Mouse (Mus musculus) cerebellum, adult 11-12 months (tissue): ENCODE data around the gene Pde7b.
A peak's percentile ranks its signal among the peaks of the same experiment; 100 is the strongest.

Source experiments
- DNase-seq: peaks from one replicate; pipeline ENCODE4 v3.0.0; 2022

The Pde7b gene

GRCm38 (mm10) chr10:20724906-20725305 lies at the start of gene Pde7b:
Gene Pde7b (minus strand): TSS chr10:20725078.
- DNase-seq, result peak; percentile 26

- no peak for DNase-seq
Measured at GRCm38 (mm10) chr10:20772056-20772455, 47.2 kb upstream of the Pde7b start.

GRCm38 (mm10) chr10:20770418-20770888 lies 45.6 kb upstream of the Pde7b start:
- DNase-seq, result no peak

- DNase-seq, result no peak
Measured at GRCm38 (mm10) chr10:20769557-20770417, 44.9 kb upstream of the Pde7b start.

- no peak for DNase-seq
Measured at GRCm38 (mm10) chr10:20764352-20764751, 39.5 kb upstream of the Pde7b start.

GRCm38 (mm10) chr10:20758939-20759338 lies 34.1 kb upstream of the Pde7b start:
- DNase-seq, result no peak

- no peak for DNase-seq
Measured at GRCm38 (mm10) chr10:20758259-20758658, 33.4 kb upstream of the Pde7b start.

GRCm38 (mm10) chr10:20756219-20756618 lies 31.3 kb upstream of the Pde7b start:
- no peak for DNase-seq

GRCm38 (mm10) chr10:20752883-20753282 lies 28.0 kb upstream of the Pde7b start:
- DNase-seq, result no peak

GRCm38 (mm10) chr10:20750642-20751251 lies 25.9 kb upstream of the Pde7b start:
- no peak for DNase-seq

- DNase-seq, result no peak
Measured at GRCm38 (mm10) chr10:20748938-20749337, 24.1 kb upstream of the Pde7b start.

GRCm38 (mm10) chr10:20747229-20747628 lies 22.4 kb upstream of the Pde7b start:
- DNase-seq, result no peak

GRCm38 (mm10) chr10:20739801-20740200 lies 14.9 kb upstream of the Pde7b start:
- no peak for DNase-seq

GRCm38 (mm10) chr10:20737146-20737545 lies 12.3 kb upstream of the Pde7b start:
- no peak for DNase-seq

GRCm38 (mm10) chr10:20735775-20736449 lies 11.0 kb upstream of the Pde7b start:
- DNase-seq, result no peak

- DNase-seq, result no peak
Measured at GRCm38 (mm10) chr10:20733576-20733975, 8.7 kb upstream of the Pde7b start.

GRCm38 (mm10) chr10:20732180-20732579 lies 7.3 kb upstream of the Pde7b start:
- no peak for DNase-seq

- no peak for DNase-seq
Measured at GRCm38 (mm10) chr10:20730034-20730433, 5.2 kb upstream of the Pde7b start.

- DNase-seq, result no peak
Measured at GRCm38 (mm10) chr10:20725384-20725983, 606 bp upstream of the Pde7b start.

- DNase-seq, result no peak
Measured at GRCm38 (mm10) chr10:20724451-20724850, 427 bp downstream of the Pde7b start.

- no peak for DNase-seq
Measured at GRCm38 (mm10) chr10:20723962-20724361, 916 bp downstream of the Pde7b start.

GRCm38 (mm10) chr10:20723521-20723915 lies 1.4 kb downstream of the Pde7b start:
- no peak for DNase-seq
